Mouse (Mus musculus): ENCODE measurements around the gene Qtrt1. TPM values are rescaled to one million over a fixed set of nuclear protein-coding genes. Genes with fewer than 3 reads are reported as not detected.

Qtrt1 gene
- polyA plus RNA-seq, 1 experiment, result 2.0 TPM

- Histone ChIP-seq H3K9me3 (ENCODE audit: control insufficient read depth, low read length) (no peaks in the 10 kb centered on the region), H3K4me1 (ENCODE audit: control insufficient read depth) (peaks cover 29% of the 10 kb centered on the region), H3K4me3 (replicated peaks) (no peak overlapping the region), H3K36me3 (ENCODE audit: control insufficient read depth) (peaks cover 40% of the 10 kb centered on the region), H3K27me3 (ENCODE audit: control insufficient read depth) (no peaks in the 10 kb centered on the region)
- no peak for TF ChIP-seq TAL1 (IDR thresholded peaks at IDR 0.05; ENCODE audit: low read length)
Measured at GRCm38 (mm10) chr9:21407951-21408350, 3.7 kb upstream of the Qtrt1 start.

- Histone ChIP-seq H3K36me3 (ENCODE audit: control insufficient read depth) (peaks cover 33% of the 10 kb centered on the region), H3K27me3 (ENCODE audit: control insufficient read depth) (no peaks in the 10 kb centered on the region), H3K4me3 (replicated peaks) (no peak overlapping the region), H3K4me1 (ENCODE audit: control insufficient read depth) (peaks cover 34% of the 10 kb centered on the region), H3K9me3 (ENCODE audit: control insufficient read depth, low read length) (no peaks in the 10 kb centered on the region)
- TF ChIP-seq GATA1 (IDR thresholded peaks at IDR 0.05; ENCODE audit: low read length) (no peak), TAL1 (IDR thresholded peaks at IDR 0.05; ENCODE audit: low read length) (no peak)
Measured at GRCm38 (mm10) chr9:21408624-21409023, 3.0 kb upstream of the Qtrt1 start.

GRCm38 (mm10) chr9:21409592-21410317 is 1.9 kb upstream of the Qtrt1 start:
- no peaks in the 10 kb centered on the region for H3K27me3 ChIP-seq (ENCODE audit: control insufficient read depth)
- H3K36me3 ChIP-seq (ENCODE audit: control insufficient read depth), result peaks cover 28% of the 10 kb centered on the region
- no peak overlapping the region for H3K4me3 ChIP-seq (replicated peaks)
- peaks cover 43% of the 10 kb centered on the region for H3K4me1 ChIP-seq (ENCODE audit: control insufficient read depth)
- TF ChIP-seq GATA1 (IDR thresholded peaks at IDR 0.05; ENCODE audit: low read length), result no peak
- no peak for TF ChIP-seq TAL1 (IDR thresholded peaks at IDR 0.05; ENCODE audit: low read length)
- no peaks in the 10 kb centered on the region for H3K9me3 ChIP-seq (ENCODE audit: control insufficient read depth, low read length)

GRCm38 (mm10) chr9:21417866-21418265 is 6.2 kb downstream of the Qtrt1 start:
- H3K4me1 ChIP-seq (ENCODE audit: control insufficient read depth), result peaks cover 57% of the 10 kb centered on the region
- H3K36me3 ChIP-seq (ENCODE audit: control insufficient read depth), result peaks cover 64% of the 10 kb centered on the region
- no peaks in the 10 kb centered on the region for H3K27me3 ChIP-seq (ENCODE audit: control insufficient read depth)
- no peak overlapping the region for H3K4me3 ChIP-seq (replicated peaks)
- no peaks in the 10 kb centered on the region for H3K9me3 ChIP-seq (ENCODE audit: control insufficient read depth, low read length)
- TF ChIP-seq TAL1 (IDR thresholded peaks at IDR 0.05; ENCODE audit: low read length) (no peak), GATA1 (IDR thresholded peaks at IDR 0.05; ENCODE audit: low read length) (no peak)

GRCm38 (mm10) chr9:21419646-21420045 is 8.0 kb downstream of the Qtrt1 start:
- Histone ChIP-seq H3K9me3 (ENCODE audit: control insufficient read depth, low read length) (no peaks in the 10 kb centered on the region), H3K4me1 (ENCODE audit: control insufficient read depth) (peaks cover 57% of the 10 kb centered on the region), H3K36me3 (ENCODE audit: control insufficient read depth) (peaks cover 60% of the 10 kb centered on the region), H3K4me3 (replicated peaks) (no peak overlapping the region), H3K27me3 (ENCODE audit: control insufficient read depth) (no peaks in the 10 kb centered on the region)
- TF ChIP-seq TAL1 (IDR thresholded peaks at IDR 0.05; ENCODE audit: low read length) (no peak), GATA1 (IDR thresholded peaks at IDR 0.05; ENCODE audit: low read length) (no peak)

GRCm38 (mm10) chr9:21424631-21425555 is 13.3 kb downstream of the Qtrt1 start, which contains the start of gene Dnm2:
Dnm2 (plus strand) TSS chr9:21424908.
- no peaks in the 10 kb centered on the region for H3K27me3 ChIP-seq (ENCODE audit: control insufficient read depth)
- H3K4me1 ChIP-seq (ENCODE audit: control insufficient read depth), result peaks cover 58% of the 10 kb centered on the region
- peaks cover 58% of the 10 kb centered on the region for H3K36me3 ChIP-seq (ENCODE audit: control insufficient read depth)
- no peaks in the 10 kb centered on the region for H3K9me3 ChIP-seq (ENCODE audit: control insufficient read depth, low read length)
- H3K4me3 ChIP-seq (replicated peaks), result peak within 1 kb of the TSS; percentile 78
- no peak for TF ChIP-seq GATA1 (IDR thresholded peaks at IDR 0.05; ENCODE audit: low read length)
- no peak for TF ChIP-seq TAL1 (IDR thresholded peaks at IDR 0.05; ENCODE audit: low read length)

- TF ChIP-seq TAL1 (IDR thresholded peaks at IDR 0.05; ENCODE audit: low read length) (peak; percentile 43; the same call in 2 of the 3 replicates), GATA1 (IDR thresholded peaks at IDR 0.05; ENCODE audit: low read length) (no peak; the same call in 1 of the 2 replicates)
- Histone ChIP-seq H3K4me3 (replicated peaks) (peak overlapping the region; percentile 78), H3K4me1 (ENCODE audit: control insufficient read depth) (peaks cover 59% of the 10 kb centered on the region), H3K27me3 (ENCODE audit: control insufficient read depth) (no peaks in the 10 kb centered on the region), H3K9me3 (ENCODE audit: control insufficient read depth, low read length) (no peaks in the 10 kb centered on the region), H3K36me3 (ENCODE audit: control insufficient read depth) (peaks cover 60% of the 10 kb centered on the region)
Measured at GRCm38 (mm10) chr9:21425556-21425945, 13.9 kb downstream of the Qtrt1 start.

- no peaks in the 10 kb centered on the region for H3K9me3 ChIP-seq (ENCODE audit: control insufficient read depth, low read length)
- H3K27me3 ChIP-seq (ENCODE audit: control insufficient read depth), result no peaks in the 10 kb centered on the region
- TF ChIP-seq TAL1 (IDR thresholded peaks at IDR 0.05; ENCODE audit: low read length) (no peak), GATA1 (IDR thresholded peaks at IDR 0.05; ENCODE audit: low read length) (no peak)
- H3K36me3 ChIP-seq (ENCODE audit: control insufficient read depth), result peaks cover 60% of the 10 kb centered on the region
- peak overlapping the region; percentile 78 for H3K4me3 ChIP-seq (replicated peaks)
- peaks cover 63% of the 10 kb centered on the region for H3K4me1 ChIP-seq (ENCODE audit: control insufficient read depth)
Measured at GRCm38 (mm10) chr9:21426013-21426412, 14.4 kb downstream of the Qtrt1 start.

- H3K27me3 ChIP-seq (ENCODE audit: control insufficient read depth), result no peaks in the 10 kb centered on the region
- TF ChIP-seq TAL1 (IDR thresholded peaks at IDR 0.05; ENCODE audit: low read length), result no peak
- TF ChIP-seq GATA1 (IDR thresholded peaks at IDR 0.05; ENCODE audit: low read length), result no peak
- peak overlapping the region; percentile 78 for H3K4me3 ChIP-seq (replicated peaks)
- no peaks in the 10 kb centered on the region for H3K9me3 ChIP-seq (ENCODE audit: control insufficient read depth, low read length)
- H3K4me1 ChIP-seq (ENCODE audit: control insufficient read depth), result peaks cover 67% of the 10 kb centered on the region
- H3K36me3 ChIP-seq (ENCODE audit: control insufficient read depth), result peaks cover 60% of the 10 kb centered on the region
Measured at GRCm38 (mm10) chr9:21426525-21426924, 14.9 kb downstream of the Qtrt1 start.

Measured in erythroblast, embryonic 14.5 days (primary cell).